Mouse (Mus musculus) testis, adult 2 months (tissue): ENCODE measurements around the gene Arhgef40.

ENCODE experiments used
- CTCF ChIP-seq: fragments of 200-500 bp; IDR thresholded peaks from 2 replicates; pipeline ENCODE4 v1.5.1; 2012; ENCODE audit warnings: low read depth, mild to moderate bottlenecking, inconsistent platforms, low read length, moderate library complexity; ENCODE audit not compliant: control insufficient read depth, insufficient read depth, insufficient replicate concordance
- POLR2A ChIP-seq: fragments of 200-500 bp; IDR thresholded peaks from 2 replicates; pipeline ENCODE4 v1.6.1; 2012; ENCODE audit warnings: low read depth, mild to moderate bottlenecking, inconsistent platforms, low read length, moderate library complexity; ENCODE audit not compliant: control insufficient read depth

DNA sequence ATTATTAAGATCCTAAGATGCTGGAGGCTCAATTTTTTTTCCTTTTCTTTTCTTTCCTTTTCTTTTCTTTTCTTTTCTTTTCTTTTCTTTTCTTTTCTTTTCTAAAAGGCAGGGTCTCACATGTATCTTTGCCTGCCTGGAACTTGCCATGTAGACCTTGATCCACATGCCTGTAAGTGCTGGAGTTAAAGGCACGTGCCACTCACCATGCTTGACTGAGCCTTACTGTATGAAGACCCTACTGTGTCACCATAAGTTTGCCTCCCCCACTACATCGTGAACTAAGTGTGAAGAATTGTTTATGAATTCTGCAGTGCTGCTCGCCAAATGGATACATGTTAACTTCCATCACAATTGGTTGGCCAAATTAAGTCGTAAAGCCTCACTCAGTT, 36.6 kb downstream of the Arhgef40 start:
- TF ChIP-seq CTCF (no peak), POLR2A (no peak)
